Mouse (Mus musculus) forebrain, embryonic 11.5 days (tissue): Measurements from ENCODE around the gene Cenph. TPM values are rescaled to one million over a fixed set of nuclear protein-coding genes. Genes with fewer than 3 reads are reported as not detected.
"Not testable (repeated sequence)": the region's sequence is repeated elsewhere in the genome, so short reads cannot be mapped to it uniquely, and the experiment has no call there.

Experiments used
- ATAC-seq: fragments of 200-750 bp; cut with Nextera tagmentation; replicated peaks from 2 replicates; pipeline ENCODE4 v1.8.0; 2017; ENCODE audit warnings: moderate TSS enrichment; ENCODE audit not compliant: low FRiP score
- DNase-seq: peaks from one replicate; pipeline ENCODE4 v3.0.0-alpha.2; 2017; ENCODE audit warnings: low spot score
- H3K27ac ChIP-seq: fragments of 300-500 bp; sonication (generic); 2 replicates; pipeline ENCODE4 v1.5.1; 2014; ENCODE audit warnings: low read depth, low read length
- H3K27me3 ChIP-seq: fragments of 300-500 bp; sonication (generic); 2 replicates; pipeline ENCODE4 v1.6.1; 2014; ENCODE audit warnings: mild to moderate bottlenecking, low read length, mixed read lengths; ENCODE audit not compliant: control insufficient read depth, insufficient read depth
- H3K36me3 ChIP-seq: fragments of 300-500 bp; sonication (generic); 2 replicates; pipeline ENCODE4 v1.6.1; 2014; ENCODE audit warnings: mild to moderate bottlenecking, low read length, moderate library complexity, mixed read lengths; ENCODE audit not compliant: control insufficient read depth, insufficient read depth
- H3K4me1 ChIP-seq: fragments of 300-500 bp; sonication (generic); replicated peaks from 2 replicates; pipeline ENCODE4 v1.6.1; 2014; ENCODE audit warnings: low read length, mixed read lengths; ENCODE audit not compliant: control insufficient read depth, insufficient read depth
- H3K4me2 ChIP-seq: fragments of 300-500 bp; sonication (generic); 2 replicates; pipeline ENCODE4 v1.6.1; 2014; ENCODE audit warnings: low read depth, mild to moderate bottlenecking, low read length, moderate library complexity, mixed read lengths; ENCODE audit not compliant: severe bottlenecking
- H3K4me3 ChIP-seq: fragments of 300-500 bp; sonication (generic); 2 replicates; pipeline ENCODE4 v1.5.1; 2014; ENCODE audit warnings: low read depth, low read length
- H3K9ac ChIP-seq: fragments of 300-500 bp; sonication (generic); 2 replicates; pipeline ENCODE4 v1.6.1; 2014; ENCODE audit warnings: low read length
- H3K9me3 ChIP-seq: fragments of 300-500 bp; sonication (generic); 2 replicates; pipeline ENCODE4 v1.6.1; 2016; ENCODE audit warnings: low read length, mixed read lengths; ENCODE audit not compliant: control insufficient read depth
- WGBS: fragments of 180-500 bp; shearing (Covaris S2); extraction: QIAGEN DNeasy Blood & Tissue Kit; methylation state at CpG from one replicate; pipeline ENCODE4 v1.1.7; 2014; 5-methylcytosine and 5-hydroxymethylcytosine counted together
- polyA plus RNA-seq: library from polyadenylated mRNA; unstranded; fragments of >200 nt; fragmentation: Nextera tagmentation; extraction: Ambion mirVana; gene quantifications from 2 replicates; pipeline ENCODE4 v1.2.1, GENCODE M21; 2014

The Cenph gene
- polyA plus RNA-seq, 1 experiment from 2014 or later = 65.1 TPM

DNA sequence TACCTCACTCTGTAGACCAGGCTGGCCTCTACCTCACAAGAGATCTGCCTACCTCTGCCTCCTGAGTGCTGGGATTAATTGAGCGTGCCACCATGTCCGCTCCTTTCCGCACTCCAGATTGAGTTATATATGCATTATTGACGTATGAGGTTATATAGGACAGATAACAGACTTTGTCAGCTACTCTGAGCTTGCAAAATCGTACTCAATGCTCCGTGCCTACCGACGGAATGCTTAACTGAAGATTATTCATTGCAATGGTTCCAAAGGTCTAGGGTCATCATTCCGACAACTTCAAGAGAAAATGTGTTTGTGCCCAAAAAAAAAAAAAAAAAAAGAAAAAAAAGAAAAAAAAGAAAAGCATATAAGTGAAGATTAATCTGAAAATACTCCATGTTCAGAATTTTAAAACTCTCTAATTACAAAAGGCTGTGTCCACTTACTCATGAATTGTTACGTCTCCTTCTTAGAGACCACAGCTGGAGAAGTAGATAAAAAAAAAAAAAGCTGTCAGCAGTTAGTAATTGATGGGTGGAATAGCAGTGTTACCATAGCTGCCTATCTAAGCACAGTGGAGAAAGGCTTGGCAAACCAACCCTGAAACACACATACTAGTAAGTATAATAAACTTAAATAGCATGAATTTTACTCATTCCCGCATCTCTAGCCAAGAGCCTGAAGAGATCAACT lies 32.2 kb downstream of the Cenph start:
- Histone ChIP-seq H3K27ac (peak overlapping the region; percentile 89; the same call in 1 of the 2 replicates), H3K4me2 (peak overlapping the region; percentile 74), H3K4me3 (peak overlapping the region; percentile 83), H3K9ac (peak overlapping the region; percentile 76), H3K9me3 (no peaks in the 10 kb centered on the region), H3K27me3 (no peaks in the 10 kb centered on the region), H3K36me3 (no peaks in the 10 kb centered on the region), H3K4me1 (0 out of 2 replicates have a peak, but pooled peaks cover 2% of the 10 kb centered on the region)
- peak; percentile 34 for ATAC-seq
- no peak for DNase-seq
- 72% methylated on average over 11 of the region's 11 CpGs for WGBS

DNA sequence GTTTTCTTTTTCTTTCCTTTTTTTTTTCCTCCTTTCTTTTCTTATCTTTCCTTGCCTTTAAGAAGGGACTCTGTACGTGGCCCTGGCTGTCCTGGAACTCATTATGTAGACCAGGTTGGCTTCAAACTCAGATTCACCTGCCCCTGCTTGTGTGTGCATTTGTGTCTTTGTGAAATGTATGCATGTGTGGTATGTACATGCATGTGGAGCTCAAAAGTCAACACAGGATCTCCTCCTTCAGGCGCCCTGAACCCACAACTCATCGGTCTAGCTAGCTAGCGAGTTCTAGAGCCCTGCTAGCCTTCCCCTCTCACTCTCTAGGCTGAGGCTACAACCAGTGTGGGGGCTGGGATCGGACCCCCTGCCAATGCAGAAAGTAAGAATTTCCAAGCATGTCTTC lies 32.9 kb downstream of the Cenph start:
- Histone ChIP-seq H3K9me3 (no peaks in the 10 kb centered on the region), H3K4me1 (0 out of 2 replicates have a peak, but pooled peaks cover 2% of the 10 kb centered on the region), H3K9ac (no peak overlapping the region), H3K36me3 (no peaks in the 10 kb centered on the region), H3K27ac (no peak overlapping the region), H3K4me3 (no peak overlapping the region), H3K27me3 (no peaks in the 10 kb centered on the region), H3K4me2 (no peak overlapping the region)
- 88% methylated on average over 5 of the region's 5 CpGs for WGBS
- no peak for ATAC-seq
- no peak for DNase-seq

DNA sequence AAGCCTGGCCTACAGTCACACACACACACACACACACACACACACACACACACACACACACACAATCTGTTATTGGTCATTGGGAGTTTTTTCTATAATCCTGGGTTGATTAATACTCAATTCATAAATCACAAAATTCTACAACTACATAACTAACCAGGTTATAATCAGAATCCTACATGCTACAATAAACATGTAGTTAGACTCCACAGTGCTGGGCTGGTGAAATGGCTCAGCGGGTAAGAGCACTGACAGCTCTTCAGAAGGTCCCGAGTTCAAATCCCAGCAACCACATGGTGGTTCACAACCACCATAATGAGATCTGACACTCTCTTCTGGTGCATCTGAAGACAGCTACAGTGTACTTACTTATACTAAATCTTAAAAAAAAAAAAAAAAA lies 42.9 kb downstream of the Cenph start:
- no peak overlapping the region for H3K27ac ChIP-seq
- ATAC-seq (no peak), DNase-seq (no peak)
- no peaks in the 10 kb centered on the region for H3K9me3 ChIP-seq
- H3K36me3 ChIP-seq = no peaks in the 10 kb centered on the region; the same call in 1 of the 2 replicates
- H3K4me3 ChIP-seq = no peak overlapping the region
- 95% methylated on average over 2 of the region's 2 CpGs for WGBS
- H3K9ac ChIP-seq = no peak overlapping the region
- no peak overlapping the region for H3K4me2 ChIP-seq
- H3K4me1 ChIP-seq = peaks cover 5% of the 10 kb centered on the region; the same call in 1 of the 2 replicates
- no peaks in the 10 kb centered on the region for H3K27me3 ChIP-seq

DNA sequence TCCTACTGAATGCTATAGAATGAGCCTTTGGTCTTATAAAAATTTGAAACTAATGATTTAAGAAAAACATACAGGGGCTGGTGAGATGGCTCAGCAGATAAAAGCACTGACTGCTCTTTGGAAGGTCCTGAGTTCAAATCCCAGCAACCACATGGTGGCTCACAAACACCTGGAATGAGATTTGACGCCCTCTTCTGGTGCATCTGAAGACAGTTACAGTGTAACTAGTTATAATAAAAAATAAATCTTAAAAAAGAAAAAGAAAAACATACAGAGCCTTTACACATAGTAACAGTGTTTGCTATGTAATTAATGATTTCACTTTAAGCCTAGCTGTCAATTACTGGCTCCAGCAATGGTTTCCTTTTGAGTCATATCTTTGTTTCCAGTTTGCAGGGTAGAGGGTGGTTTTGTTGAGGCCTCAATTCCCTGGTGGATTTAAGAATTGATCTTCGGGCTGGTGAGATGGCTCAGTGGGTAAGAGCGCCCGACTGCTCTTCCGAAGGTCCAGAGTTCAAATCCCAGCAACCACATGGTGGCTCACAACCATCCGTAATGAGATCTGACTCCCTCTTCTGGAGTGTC lies 44.1 kb downstream of the Cenph start:
- H3K27ac ChIP-seq, ATAC-seq, H3K9ac ChIP-seq, H3K4me1 ChIP-seq, H3K36me3 ChIP-seq, H3K9me3 ChIP-seq, H3K4me3 ChIP-seq, H3K27me3 ChIP-seq: not testable (repeated sequence)
- peak; percentile 4 for DNase-seq
- peak overlapping the region; percentile 58; the same call in 1 of the 2 replicates for H3K4me2 ChIP-seq
- 90% methylated on average over 5 of the region's 6 CpGs for WGBS

DNA sequence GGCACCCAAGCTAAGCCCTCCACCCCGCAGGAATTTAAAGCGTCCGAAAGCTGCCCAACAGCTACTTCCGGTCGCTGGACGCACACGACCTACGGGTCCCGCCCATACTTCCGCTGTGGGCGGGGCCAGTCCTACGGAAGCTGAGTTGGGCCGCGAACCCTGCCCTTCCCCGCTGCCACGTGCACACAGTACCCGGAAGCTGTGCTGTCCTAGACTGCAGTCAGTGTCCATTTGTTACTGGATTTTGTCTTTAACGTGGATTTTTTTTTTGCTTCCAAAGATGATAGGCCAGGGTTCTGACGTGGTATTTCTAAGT lies 44.9 kb downstream of the Cenph start, which contains the start of gene Cdk7:
Cdk7 (minus strand) TSS at position 79 of the 316 bp plus-strand sequence.
- H3K9ac ChIP-seq = peak within 1 kb of the TSS; percentile 89
- peak within 1 kb of the TSS; percentile 65 for H3K27ac ChIP-seq
- WGBS = under 1% methylated on average over 19 of the region's 19 CpGs
- H3K4me3 ChIP-seq = peak within 1 kb of the TSS; percentile 87
- no peaks in the 10 kb centered on the region; the same call in 1 of the 2 replicates for H3K36me3 ChIP-seq
- H3K27me3 ChIP-seq = no peaks in the 10 kb centered on the region
- H3K9me3 ChIP-seq = no peaks in the 10 kb centered on the region
- H3K4me2 ChIP-seq = peak within 1 kb of the TSS; percentile 72
- peaks cover 5% of the 10 kb centered on the region; the same call in 1 of the 2 replicates for H3K4me1 ChIP-seq
- peak; percentile 95 for DNase-seq
- peak; percentile 99 for ATAC-seq

DNA sequence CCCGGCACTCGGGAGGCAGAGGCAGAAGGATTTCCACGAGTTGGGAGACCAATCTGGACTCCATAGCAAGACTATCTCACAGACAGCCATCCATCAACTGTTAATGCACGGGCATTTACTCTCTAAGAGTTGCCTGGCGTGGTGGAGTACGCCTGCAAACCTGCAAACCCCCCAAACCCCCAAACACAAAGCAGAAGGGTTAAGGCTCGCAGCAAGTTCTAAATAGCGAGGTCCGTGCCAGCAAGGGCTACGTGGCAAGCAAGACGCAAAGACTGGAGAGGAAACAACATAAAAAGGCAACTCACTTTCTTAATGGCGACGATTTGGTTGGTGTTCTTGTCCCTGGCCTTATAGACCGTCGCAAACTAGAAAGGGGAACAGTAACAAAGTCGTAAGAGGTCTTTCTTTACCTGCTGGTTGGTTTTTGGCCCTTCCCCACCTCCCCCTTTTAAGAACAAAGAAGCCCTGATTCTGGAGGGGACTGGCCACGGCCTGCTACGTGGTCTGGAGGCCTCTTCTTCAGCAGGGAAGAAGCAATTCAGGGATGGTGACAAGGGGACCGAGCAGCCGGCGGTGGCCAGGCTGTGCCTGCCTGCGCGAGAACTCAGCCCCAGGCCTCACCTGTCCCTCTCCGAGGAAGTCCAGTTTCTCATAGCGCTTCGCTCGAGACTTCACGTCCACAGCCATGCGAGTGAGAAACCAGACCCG lies 45.4 kb downstream of the Cenph start:
- Histone ChIP-seq H3K4me3 (peak overlapping the region; percentile 87), H3K4me2 (peak overlapping the region; percentile 72), H3K9ac (peak overlapping the region; percentile 89), H3K27ac (peak overlapping the region; percentile 65), H3K27me3 (no peaks in the 10 kb centered on the region), H3K4me1 (peaks cover 5% of the 10 kb centered on the region; the same call in 1 of the 2 replicates), H3K36me3 (no peaks in the 10 kb centered on the region; the same call in 1 of the 2 replicates), H3K9me3 (no peaks in the 10 kb centered on the region)
- WGBS = 2% methylated on average over 30 of the region's 30 CpGs
- DNase-seq (peak; percentile 52), ATAC-seq (peak; percentile 89; the same call in 1 of the 2 replicates)

DNA sequence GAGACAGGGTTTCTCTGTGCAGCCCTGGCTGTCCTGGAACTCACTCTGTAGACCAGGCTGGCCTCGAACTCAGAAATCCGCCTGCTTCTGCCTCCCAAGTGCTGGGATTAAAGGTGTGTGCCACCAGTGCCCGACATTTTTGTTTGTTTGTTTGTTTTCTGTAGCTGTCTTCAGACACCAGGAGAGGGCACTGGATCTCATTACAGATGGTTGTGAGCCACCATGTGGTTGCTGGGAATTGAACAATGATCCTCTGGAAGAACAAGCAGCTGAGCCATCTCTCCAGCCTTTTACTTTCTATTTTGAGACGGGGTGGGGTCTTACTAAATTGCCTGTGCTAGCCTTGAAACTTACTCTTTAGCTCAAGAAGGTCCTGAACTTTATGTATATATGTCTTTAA lies 47.2 kb downstream of the Cenph start:
- H3K9me3 ChIP-seq, H3K4me2 ChIP-seq, H3K27me3 ChIP-seq, ATAC-seq, H3K4me3 ChIP-seq, H3K27ac ChIP-seq, H3K4me1 ChIP-seq, H3K36me3 ChIP-seq, H3K9ac ChIP-seq: not testable (repeated sequence)
- WGBS = 95% methylated on average over 4 of the region's 4 CpGs
- DNase-seq = peak; percentile 2

DNA sequence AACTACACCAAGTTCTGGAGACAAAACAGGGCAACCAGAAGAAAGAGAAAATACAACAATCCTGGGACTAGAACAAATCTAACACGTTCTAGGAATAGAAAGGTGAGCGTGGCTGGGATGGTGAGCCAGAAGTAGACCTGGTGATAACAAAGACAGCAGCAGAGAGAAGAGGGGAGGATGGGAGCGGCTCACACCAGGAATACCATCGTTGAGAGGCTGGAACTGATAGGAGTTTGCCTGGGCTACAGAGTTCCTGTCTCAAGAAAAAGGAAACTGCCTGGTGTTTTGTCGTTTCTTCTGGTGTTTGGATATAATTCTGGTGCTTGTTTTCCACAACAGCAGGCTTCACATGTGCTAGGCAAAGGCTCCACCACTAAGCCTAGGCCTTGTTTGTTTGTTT lies 47.6 kb downstream of the Cenph start:
- no peak overlapping the region for H3K9ac ChIP-seq
- H3K4me3 ChIP-seq = no peak overlapping the region
- H3K9me3 ChIP-seq = no peaks in the 10 kb centered on the region
- H3K27me3 ChIP-seq = no peaks in the 10 kb centered on the region
- ATAC-seq = no peak
- H3K27ac ChIP-seq = no peak overlapping the region
- peaks cover 5% of the 10 kb centered on the region; the same call in 1 of the 2 replicates for H3K4me1 ChIP-seq
- H3K4me2 ChIP-seq = no peak overlapping the region
- no peaks in the 10 kb centered on the region; the same call in 1 of the 2 replicates for H3K36me3 ChIP-seq
- 89% methylated on average over 5 of the region's 5 CpGs for WGBS
- peak; percentile 32 for DNase-seq
